Mouse (Mus musculus) hematopoietic multipotent progenitor cell, adult 10-12 weeks (in vitro differentiated cells): ENCODE results near the gene Lrrc9. TPM values are rescaled to one million over a fixed set of nuclear protein-coding genes. Genes with fewer than 3 reads are reported as not detected.

Source experiments
- polyA plus RNA-seq: library from polyadenylated mRNA; stranded (reverse); fragments of >175 nt; gene quantifications from 2 replicates; pipeline ENCODE4 v1.2.3, GENCODE M21; 2012; ENCODE audit warnings: low replicate concordance

The Lrrc9 gene
- not detected in 2 replicates for polyA plus RNA-seq

GRCm38 (mm10) chr12:72441839-72442576, at the start of gene Lrrc9:
Gene Lrrc9, plus strand, starts transcription at chr12:72441866.

GRCm38 (mm10) chr12:72408954-72409353, 32.7 kb upstream of the Lrrc9 start, which contains the start of gene Rtn1:
Gene Rtn1, minus strand, starts transcription at chr12:72409054.

GRCm38 (mm10) chr12:72536021-72536597, 94.4 kb downstream of the Lrrc9 start, which contains the start of gene Pcnx4:
Gene Pcnx4, plus strand, starts transcription at chr12:72536383.

Other genes with a start within 250 kb of the Lrrc9 start
- 5.0 and 13.2 TPM in 2 replicates for gene Rtn1, start 32.8 kb upstream of the Lrrc9 start, polyA plus RNA-seq
- gene Pcnx4, start 94.5 kb downstream of the Lrrc9 start, polyA plus RNA-seq, result 1.1 and 1.2 TPM in 2 replicates
- gene Gm4756, start 207.8 kb downstream of the Lrrc9 start, polyA plus RNA-seq, result not detected in 2 replicates
- 2.7 and 16.4 TPM in 2 replicates for gene Dhrs7, start 223.0 kb downstream of the Lrrc9 start, polyA plus RNA-seq